Mouse (Mus musculus) kidney, embryonic 16.5 days (tissue): Measurements from ENCODE around the gene Gpatch3. TPM values are rescaled to one million over a fixed set of nuclear protein-coding genes. Genes with fewer than 3 reads are reported as not detected.

ENCODE experiments used
- ATAC-seq: fragments of 200-750 bp; cut with Nextera tagmentation; 2 replicates; pipeline ENCODE4 v1.8.0; 2017; ENCODE audit warnings: moderate TSS enrichment; ENCODE audit not compliant: low FRiP score, low TSS enrichment
- H3K27ac ChIP-seq: fragments of 300-500 bp; sonication (generic); 2 replicates; pipeline ENCODE4 v1.5.1; 2014; ENCODE audit warnings: low read length
- H3K27me3 ChIP-seq: fragments of 300-500 bp; sonication (generic); 2 replicates; pipeline ENCODE4 v1.6.1; 2014; ENCODE audit warnings: low read length, control low read depth, mixed read lengths; ENCODE audit not compliant: insufficient read depth
- H3K36me3 ChIP-seq: fragments of 300-500 bp; sonication (generic); 2 replicates; pipeline ENCODE4 v1.6.1; 2014; ENCODE audit warnings: low read length, control low read depth, mixed read lengths; ENCODE audit not compliant: insufficient read depth
- H3K4me1 ChIP-seq: fragments of 300-500 bp; sonication (generic); 2 replicates; pipeline ENCODE4 v1.6.1; 2014; ENCODE audit warnings: low read length, control low read depth, mixed read lengths; ENCODE audit not compliant: insufficient read depth
- H3K4me2 ChIP-seq: fragments of 300-500 bp; sonication (generic); replicated peaks from 2 replicates; pipeline ENCODE4 v1.6.1; 2014; ENCODE audit warnings: low read depth, low read length
- H3K4me3 ChIP-seq: fragments of 300-500 bp; sonication (generic); 2 replicates; pipeline ENCODE4 v1.5.1; 2014; ENCODE audit warnings: mild to moderate bottlenecking, low read length
- H3K9ac ChIP-seq: fragments of 300-500 bp; sonication (generic); replicated peaks from 2 replicates; pipeline ENCODE4 v1.6.1; 2014; ENCODE audit warnings: low read length
- H3K9me3 ChIP-seq: fragments of 300-500 bp; sonication (generic); 2 replicates; pipeline ENCODE4 v1.6.1; 2016; ENCODE audit warnings: low read length, control low read depth
- WGBS: fragments of 180-500 bp; shearing (Covaris S2); extraction: QIAGEN DNeasy Blood & Tissue Kit; methylation state at CpG from one replicate; pipeline ENCODE4 v1.1.7; 2014; 5-methylcytosine and 5-hydroxymethylcytosine counted together
- polyA plus RNA-seq: library from polyadenylated mRNA; unstranded; fragments of >200 nt; fragmentation: Nextera tagmentation; extraction: Ambion mirVana; gene quantifications from 2 replicates; pipeline ENCODE4 v1.2.1, GENCODE M21; 2015

Gpatch3 gene
- polyA plus RNA-seq, 1 experiment from 2014 or later = 8.3 TPM

- no peaks in the 10 kb centered on the region for H3K9me3 ChIP-seq
- ATAC-seq = no peak
- H3K36me3 ChIP-seq = peaks cover 4% of the 10 kb centered on the region
- H3K4me3 ChIP-seq = peak overlapping the region; percentile 67
- peaks cover 23% of the 10 kb centered on the region for H3K27me3 ChIP-seq
- 0 out of 2 replicates have a peak overlapping the region, but pooled peaks have one; percentile 8 for H3K27ac ChIP-seq
- H3K4me2 ChIP-seq = peak overlapping the region; percentile 92
- peak overlapping the region; percentile 54; the same call in 1 of the 2 replicates for H3K9ac ChIP-seq
- peaks cover 28% of the 10 kb centered on the region for H3K4me1 ChIP-seq
- WGBS = 9% methylated on average over 9 of the region's 9 CpGs
Measured at GRCm38 (mm10) chr4:133600306-133600705, 25.8 kb downstream of the Gpatch3 start.

GRCm38 (mm10) chr4:133601721-133602218 lies 27.2 kb downstream of the Gpatch3 start, which contains the start of gene Sfn:
Gene Sfn, minus strand, starts transcription at chr4:133602168.
- H3K4me3 ChIP-seq = peak within 1 kb of the TSS; percentile 39
- no peak within 1 kb of the TSS for H3K27ac ChIP-seq
- peak; percentile 46; the same call in 1 of the 2 replicates for ATAC-seq
- H3K9me3 ChIP-seq = no peaks in the 10 kb centered on the region
- H3K27me3 ChIP-seq = peaks cover 23% of the 10 kb centered on the region
- H3K4me2 ChIP-seq = peak within 1 kb of the TSS; percentile 57
- H3K36me3 ChIP-seq = peaks cover 15% of the 10 kb centered on the region
- WGBS = 2% methylated on average over 16 of the region's 16 CpGs
- H3K4me1 ChIP-seq = peaks cover 28% of the 10 kb centered on the region
- peak within 1 kb of the TSS; percentile 53 for H3K9ac ChIP-seq

GRCm38 (mm10) chr4:133603056-133603455 lies 28.5 kb downstream of the Gpatch3 start:
- Histone ChIP-seq H3K9me3 (no peaks in the 10 kb centered on the region), H3K36me3 (peaks cover 15% of the 10 kb centered on the region), H3K9ac (no peak overlapping the region), H3K4me3 (no peak overlapping the region), H3K4me2 (no peak overlapping the region), H3K27me3 (peaks cover 23% of the 10 kb centered on the region), H3K27ac (no peak overlapping the region), H3K4me1 (peaks cover 28% of the 10 kb centered on the region)
- WGBS = 90% methylated on average over 5 of the region's 5 CpGs
- no peak for ATAC-seq

GRCm38 (mm10) chr4:133604175-133604574 lies 29.6 kb downstream of the Gpatch3 start:
- peaks cover 22% of the 10 kb centered on the region for H3K36me3 ChIP-seq
- no peak overlapping the region for H3K27ac ChIP-seq
- peaks cover 18% of the 10 kb centered on the region for H3K4me1 ChIP-seq
- peaks cover 22% of the 10 kb centered on the region for H3K27me3 ChIP-seq
- 82% methylated on average over 7 of the region's 7 CpGs for WGBS
- no peak overlapping the region for H3K4me3 ChIP-seq
- no peak for ATAC-seq
- no peak overlapping the region for H3K9ac ChIP-seq
- no peaks in the 10 kb centered on the region for H3K9me3 ChIP-seq
- no peak overlapping the region for H3K4me2 ChIP-seq

- peaks cover 14% of the 10 kb centered on the region for H3K4me1 ChIP-seq
- no peaks in the 10 kb centered on the region for H3K9me3 ChIP-seq
- ATAC-seq = no peak
- no peak overlapping the region for H3K4me3 ChIP-seq
- no peak overlapping the region for H3K4me2 ChIP-seq
- 58% methylated on average over 6 of the region's 6 CpGs for WGBS
- H3K36me3 ChIP-seq = peaks cover 22% of the 10 kb centered on the region
- H3K9ac ChIP-seq = no peak overlapping the region
- peaks cover 18% of the 10 kb centered on the region for H3K27me3 ChIP-seq
- H3K27ac ChIP-seq = no peak overlapping the region
Measured at GRCm38 (mm10) chr4:133604856-133605255, 30.3 kb downstream of the Gpatch3 start.

GRCm38 (mm10) chr4:133605330-133605729 lies 30.8 kb downstream of the Gpatch3 start:
- Histone ChIP-seq H3K9me3 (no peaks in the 10 kb centered on the region), H3K4me1 (peaks cover 10% of the 10 kb centered on the region), H3K4me3 (no peak overlapping the region), H3K4me2 (no peak overlapping the region), H3K27ac (peak overlapping the region; percentile 58), H3K27me3 (peaks cover 13% of the 10 kb centered on the region), H3K36me3 (peaks cover 22% of the 10 kb centered on the region), H3K9ac (0 out of 2 replicates have a peak overlapping the region, but pooled peaks have one; percentile 31)
- WGBS = 60% methylated on average over 9 of the region's 9 CpGs
- ATAC-seq = no peak

- Histone ChIP-seq H3K4me1 (peaks cover 1% of the 10 kb centered on the region), H3K27me3 (peaks cover 4% of the 10 kb centered on the region), H3K4me2 (no peak overlapping the region), H3K4me3 (no peak overlapping the region), H3K9me3 (peaks cover 4% of the 10 kb centered on the region), H3K36me3 (peaks cover 27% of the 10 kb centered on the region), H3K9ac (no peak overlapping the region), H3K27ac (no peak overlapping the region)
- 81% methylated on average over 10 of the region's 10 CpGs for WGBS
- ATAC-seq = no peak
Measured at GRCm38 (mm10) chr4:133607284-133607683, 32.7 kb downstream of the Gpatch3 start.

- Histone ChIP-seq H3K27me3 (no peaks in the 10 kb centered on the region), H3K9me3 (peaks cover 4% of the 10 kb centered on the region), H3K27ac (no peak overlapping the region), H3K4me3 (no peak overlapping the region), H3K9ac (no peak overlapping the region), H3K4me1 (no peaks in the 10 kb centered on the region), H3K4me2 (no peak overlapping the region), H3K36me3 (peaks cover 45% of the 10 kb centered on the region)
- ATAC-seq = peak; percentile 57; the same call in 1 of the 2 replicates
- WGBS = 17% methylated on average over 6 of the region's 6 CpGs
Measured at GRCm38 (mm10) chr4:133609719-133610118, 35.2 kb downstream of the Gpatch3 start.

- Histone ChIP-seq H3K9ac (no peak overlapping the region), H3K27ac (no peak overlapping the region), H3K4me1 (no peaks in the 10 kb centered on the region), H3K4me3 (no peak overlapping the region), H3K36me3 (peaks cover 37% of the 10 kb centered on the region), H3K4me2 (no peak overlapping the region), H3K9me3 (peaks cover 4% of the 10 kb centered on the region), H3K27me3 (no peaks in the 10 kb centered on the region)
- no peak for ATAC-seq
- 96% methylated on average over 5 of the region's 5 CpGs for WGBS
Measured at GRCm38 (mm10) chr4:133611815-133612214, 37.3 kb downstream of the Gpatch3 start.

- Histone ChIP-seq H3K9me3 (peaks cover 4% of the 10 kb centered on the region), H3K27ac (no peak overlapping the region), H3K9ac (no peak overlapping the region), H3K4me3 (no peak overlapping the region), H3K36me3 (peaks cover 37% of the 10 kb centered on the region), H3K4me2 (no peak overlapping the region), H3K27me3 (no peaks in the 10 kb centered on the region), H3K4me1 (no peaks in the 10 kb centered on the region)
- no peak for ATAC-seq
- WGBS = 97% methylated on average over 7 of the region's 7 CpGs
Measured at GRCm38 (mm10) chr4:133612416-133612815, 37.9 kb downstream of the Gpatch3 start.
